Mouse (Mus musculus): ENCODE data around the gene Edaradd.
"Not testable (repeated sequence)": the region's sequence is repeated elsewhere in the genome, so short reads cannot be mapped to it uniquely, and the experiment has no call there.

The Edaradd gene

DNA sequence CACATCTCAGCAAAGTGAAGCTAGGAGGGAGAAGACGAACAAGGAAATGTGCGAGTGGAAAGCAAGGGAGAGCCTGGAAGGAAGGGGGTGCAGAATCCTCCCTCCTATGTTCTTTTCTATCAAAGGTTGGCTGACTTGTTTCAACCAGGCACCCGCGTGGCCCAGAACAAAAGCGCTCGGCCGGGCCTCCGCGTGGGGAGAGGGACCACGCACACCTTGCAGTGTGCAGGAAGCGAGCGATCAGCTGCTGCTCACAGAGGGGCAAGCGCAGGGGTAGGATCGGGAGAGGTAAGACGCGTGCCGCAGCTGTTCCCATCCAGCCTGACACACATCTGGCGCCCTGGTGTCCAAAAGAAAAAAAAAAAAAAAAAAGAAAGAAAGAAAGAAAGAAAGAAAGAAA lies 867 bp downstream of the Edaradd start:
- in situ Hi-C loops (cut with MboI, MseI): loop anchor here (5.0 kb wide), 1 partner anchor 42 kb away; no protein-coding TSS in a partner anchor

DNA sequence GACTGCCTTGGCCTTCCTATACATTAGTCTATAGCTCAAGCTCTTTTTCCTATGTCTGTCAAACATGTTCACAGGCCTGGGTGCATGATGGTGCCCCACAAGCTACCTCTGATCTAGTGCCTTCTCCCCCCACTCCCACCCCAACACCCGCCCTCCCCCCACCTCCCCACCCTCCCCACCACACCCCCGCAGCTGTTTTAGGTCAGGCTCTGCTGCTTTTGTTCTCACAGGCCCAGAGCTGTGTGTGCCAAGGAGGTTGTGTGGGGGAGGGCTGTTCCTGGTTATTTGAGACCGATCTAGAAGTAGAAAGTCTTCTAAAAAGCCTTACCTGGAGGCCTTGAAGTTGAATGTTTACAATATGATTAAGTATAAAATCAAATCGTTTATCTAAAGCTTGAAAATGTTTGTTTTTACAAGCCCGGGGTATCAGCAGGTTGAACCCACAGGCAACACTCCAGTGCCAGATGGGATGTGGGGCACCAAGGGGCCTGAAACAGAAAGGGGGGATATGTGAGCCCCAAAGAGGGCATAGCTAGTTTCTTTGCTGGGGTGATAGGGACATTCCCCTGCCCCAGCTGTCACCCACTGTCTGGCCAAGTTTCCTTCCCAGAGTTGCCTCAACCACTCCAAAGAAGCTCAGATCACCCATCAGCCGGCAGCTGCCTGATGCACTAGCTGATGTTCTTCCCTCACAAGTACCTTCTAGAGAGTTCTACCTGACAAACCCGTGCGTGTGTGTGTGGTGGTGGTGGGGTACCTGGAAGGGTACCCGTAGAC lies 8.9 kb downstream of the Edaradd start:
- in situ Hi-C loops (cut with MboI, MseI): no loop called here

DNA sequence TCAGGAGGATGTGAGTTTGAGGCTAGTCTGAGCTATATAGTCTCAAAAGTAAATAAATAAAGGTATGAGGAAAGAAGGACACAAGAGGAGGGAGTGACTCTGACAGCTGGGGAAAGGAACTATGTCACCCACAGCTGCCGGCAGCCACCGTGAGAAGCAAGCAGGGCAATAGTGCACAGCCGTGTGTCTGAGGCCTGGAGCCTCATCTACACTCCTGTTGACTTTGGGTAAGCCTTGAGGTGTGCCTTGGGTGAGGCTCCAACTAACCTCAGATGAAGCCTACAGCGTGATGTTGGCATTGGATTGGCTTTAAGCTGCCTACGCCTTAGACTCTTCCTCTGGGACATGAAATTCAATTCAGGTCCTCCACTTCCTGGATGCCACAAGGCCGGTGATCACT lies 10.2 kb downstream of the Edaradd start:
- in situ Hi-C loops (cut with MboI, MseI): no loop called here

GRCm38 (mm10) chr13:12507426-12507825 lies 12.8 kb downstream of the Edaradd start:
- in situ Hi-C loops (cut with MboI, MseI): no loop called here

DNA sequence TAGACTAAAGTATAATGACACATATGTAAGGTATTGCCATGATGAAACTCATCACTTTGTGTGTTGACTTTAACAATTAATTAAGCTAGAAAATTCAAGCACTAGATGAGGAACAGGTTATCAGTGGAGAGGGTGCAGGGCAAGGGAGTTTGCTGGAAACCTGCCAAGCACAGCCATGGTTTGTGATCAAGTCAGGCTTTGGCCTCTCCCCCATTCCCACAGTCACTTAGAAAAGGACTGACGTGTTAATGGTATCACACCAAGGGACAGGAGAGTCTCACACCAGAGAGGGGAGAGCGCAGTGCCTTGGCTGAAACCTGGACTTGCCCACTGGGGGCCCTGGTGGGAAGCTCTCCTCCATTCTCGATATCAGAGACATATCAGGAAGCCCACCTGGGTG lies 14.9 kb downstream of the Edaradd start:
- in situ Hi-C loops (cut with MboI, MseI): no loop called here

DNA sequence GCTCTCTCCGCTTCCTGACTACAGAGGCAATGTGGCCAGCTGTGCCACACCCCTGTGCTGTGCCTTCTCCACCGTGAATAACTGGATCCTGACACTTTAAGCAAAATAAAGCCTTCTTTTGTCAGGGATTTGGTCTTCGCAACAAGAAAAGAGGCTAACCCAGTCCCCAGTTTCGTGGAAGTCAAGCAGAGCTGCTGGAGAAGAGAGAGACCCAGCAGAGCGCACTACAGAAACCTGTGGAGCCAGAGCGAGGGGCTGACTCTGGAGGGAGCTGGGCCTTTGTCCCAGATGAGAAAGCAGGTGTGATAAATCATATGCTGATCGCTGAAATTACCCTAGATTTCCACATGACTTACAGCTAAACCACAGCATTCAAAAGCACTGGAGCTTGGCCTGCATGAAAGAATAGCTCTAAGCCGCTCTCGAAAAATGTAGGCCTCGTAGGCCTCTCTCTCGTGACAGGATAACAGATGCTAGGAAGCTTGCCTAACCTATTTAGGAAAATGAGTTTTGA lies 16.9 kb downstream of the Edaradd start:
- in situ Hi-C loops (cut with MboI, MseI): no loop called here

DNA sequence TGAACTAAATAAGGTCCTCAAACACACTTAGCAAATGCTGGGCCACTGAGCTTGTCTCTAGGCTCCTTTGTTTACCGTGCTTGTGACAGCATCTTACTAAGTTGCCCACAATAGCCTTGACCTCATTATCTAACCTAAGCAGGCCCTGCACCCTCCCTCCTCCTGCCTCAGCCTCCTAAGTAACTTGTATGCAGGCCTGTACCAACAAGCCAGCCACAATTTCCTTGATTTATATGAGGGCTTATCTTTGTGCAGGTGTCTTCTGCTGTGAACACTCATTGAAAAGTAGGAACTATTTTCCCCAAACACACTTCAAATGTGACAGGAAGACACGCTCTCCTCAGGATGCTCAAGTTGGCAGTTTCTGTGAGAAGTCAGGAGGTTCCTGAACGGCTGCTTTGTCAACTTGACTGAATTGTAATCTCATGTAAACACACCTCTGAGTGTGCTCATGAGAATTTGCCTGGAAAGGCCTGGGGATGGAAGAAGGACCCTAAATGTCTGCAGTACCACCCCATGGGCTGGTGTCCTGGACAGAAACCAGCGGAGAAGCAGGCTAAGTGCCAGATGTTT lies 17.5 kb downstream of the Edaradd start:
- in situ Hi-C loops (cut with MboI, MseI): no loop called here

DNA sequence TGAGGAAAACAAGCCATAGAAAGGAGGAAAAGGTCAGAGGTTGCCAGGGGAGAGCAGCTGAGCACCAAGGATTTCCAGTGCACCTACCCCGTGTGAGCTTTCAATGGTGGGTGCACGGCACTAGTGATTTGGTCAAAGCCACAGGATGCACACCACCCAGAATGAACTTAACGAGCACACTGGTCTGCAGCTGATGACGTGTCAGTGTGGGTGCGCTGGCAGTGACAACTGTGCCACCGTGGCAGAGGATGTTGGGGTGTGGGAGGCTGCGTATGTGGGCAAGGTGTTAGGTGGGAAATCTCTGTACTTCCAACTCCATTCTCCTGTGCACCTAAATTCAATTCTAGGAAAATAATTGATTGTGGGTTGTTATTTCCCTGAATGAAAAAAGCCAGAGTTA lies 21.1 kb downstream of the Edaradd start:
- in situ Hi-C loops (cut with MboI, MseI): loop anchor here (25.0 kb wide), 1 partner anchor 888 kb away; the partner anchor contains the start of gene Gpr137b

DNA sequence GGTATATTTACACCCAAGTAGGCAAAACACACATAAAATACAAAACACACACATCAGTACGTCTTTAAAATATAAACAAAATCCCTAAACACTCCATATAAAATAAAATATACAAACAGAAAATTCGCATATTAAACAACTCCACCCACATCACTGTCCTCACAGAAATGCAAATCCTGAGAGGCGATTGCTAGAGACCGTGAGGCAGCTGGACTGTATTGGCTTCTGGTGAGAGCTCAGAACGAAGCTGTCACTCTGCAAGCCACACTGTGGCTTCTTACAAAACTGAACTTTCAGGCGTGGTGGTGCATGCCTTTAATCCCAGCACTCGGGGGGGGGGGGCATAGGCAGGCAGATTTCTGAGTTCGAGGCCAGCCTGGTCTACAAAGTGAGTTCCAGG lies 22.4 kb downstream of the Edaradd start:
- in situ Hi-C loops (cut with MboI, MseI): loop anchor here (25.0 kb wide), 1 partner anchor 889 kb away; the partner anchor contains the start of gene Gpr137b

DNA sequence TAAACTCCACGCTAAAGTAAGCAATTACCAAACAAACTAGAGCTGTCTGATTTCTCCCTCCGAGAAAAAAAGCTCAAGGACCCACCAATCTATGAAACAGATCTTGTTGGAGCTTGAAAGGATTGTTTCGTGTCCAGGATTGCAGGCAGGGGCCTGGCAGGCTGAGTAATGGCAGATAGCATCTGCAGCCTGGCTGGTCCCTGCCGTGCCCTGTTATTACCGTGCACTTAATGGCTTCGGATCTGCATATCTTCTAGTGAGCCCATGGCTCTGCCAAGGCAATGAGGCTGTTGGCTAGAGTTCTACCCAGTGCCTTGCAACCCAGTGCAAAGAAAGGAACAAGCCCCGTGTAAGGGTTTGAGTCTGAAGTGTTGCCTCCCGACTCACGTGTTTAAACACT lies 25.5 kb downstream of the Edaradd start:
- in situ Hi-C loops (cut with MboI, MseI): loop anchor here (25.0 kb wide), 1 partner anchor 893 kb away; the partner anchor contains the start of gene Gpr137b

DNA sequence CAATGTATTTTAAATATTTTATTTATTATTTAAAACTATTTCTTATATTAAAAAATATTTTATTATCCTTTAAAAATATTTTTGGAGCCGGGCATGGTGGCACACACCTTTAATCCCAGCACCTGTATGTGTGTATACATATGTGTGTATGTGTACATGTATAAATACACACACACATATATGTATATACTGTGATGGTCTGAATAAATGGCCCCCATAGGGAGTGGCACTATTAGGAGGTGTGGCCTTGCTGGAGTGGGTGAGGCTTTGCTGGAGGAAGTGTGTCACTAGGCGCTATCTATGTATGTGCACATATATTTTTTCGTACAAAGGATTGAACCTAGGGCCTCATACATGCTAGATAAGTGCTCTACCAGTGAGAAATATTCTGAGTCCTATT lies 27.7 kb downstream of the Edaradd start:
- in situ Hi-C loops (cut with MboI, MseI): loop anchor here (25.0 kb wide), 1 partner anchor 895 kb away; the partner anchor contains the start of gene Gpr137b

- in situ Hi-C loops (cut with MboI, MseI): loop anchor here (25.0 kb wide), 1 partner anchor 902 kb away; the partner anchor contains the start of gene Gpr137b
Measured at GRCm38 (mm10) chr13:12485640-12486039, 34.6 kb downstream of the Edaradd start.

GRCm38 (mm10) chr13:12485197-12485596 lies 35.0 kb downstream of the Edaradd start:
- in situ Hi-C loops (cut with MboI, MseI): loop anchor here (25.0 kb wide), 1 partner anchor 902 kb away; the partner anchor contains the start of gene Gpr137b

- in situ Hi-C loops (cut with MboI, MseI): loop anchor here (5.0 to 25.0 kb wide), 4 partner anchors 37 to 907 kb away; partner anchors contain the start of gene Gpr137b
Measured at GRCm38 (mm10) chr13:12479802-12480201, 40.4 kb downstream of the Edaradd start.

DNA sequence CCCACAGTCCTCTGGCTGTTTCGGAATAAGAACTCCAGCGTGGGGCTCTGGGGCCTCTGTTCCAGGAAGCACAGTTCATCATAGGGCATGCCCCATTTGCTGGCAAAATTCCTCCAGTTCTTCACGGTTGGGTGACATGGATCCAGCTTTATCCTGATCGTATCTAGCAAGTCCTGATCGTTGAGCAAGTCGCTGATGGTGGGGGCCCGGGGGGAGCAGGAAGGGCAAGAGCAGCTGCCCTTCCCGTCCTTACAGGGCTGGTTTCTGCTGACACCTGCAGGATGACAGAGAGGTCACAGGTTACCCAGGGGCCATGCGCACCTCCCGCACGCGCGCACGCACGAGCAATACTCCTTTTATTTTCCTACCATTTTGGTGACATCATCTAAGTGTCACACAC lies 41.9 kb downstream of the Edaradd start:
- in situ Hi-C loops (cut with MboI, MseI): loop anchor here (5.0 to 25.0 kb wide), 4 partner anchors 39 to 909 kb away; partner anchors contain the start of gene Gpr137b

DNA sequence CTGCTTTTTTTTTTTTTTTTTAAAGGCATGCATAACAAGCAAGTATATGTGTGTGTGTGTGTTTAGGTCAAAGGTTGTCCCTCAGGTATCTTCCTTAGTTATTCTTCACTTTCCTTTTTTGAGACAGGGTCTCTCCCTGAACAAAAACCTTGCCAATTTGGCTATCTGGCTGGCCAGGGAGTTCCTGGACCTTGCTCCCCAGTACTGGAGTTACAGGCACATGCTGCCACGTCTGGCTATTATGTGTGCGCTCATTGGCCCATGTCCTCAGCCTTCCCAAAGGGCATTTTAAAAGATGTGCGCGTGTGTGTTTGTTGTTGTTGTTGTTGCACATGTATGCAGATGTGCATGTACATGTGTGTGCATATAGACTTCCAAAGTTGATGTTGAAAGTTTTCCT lies 43.4 kb downstream of the Edaradd start:
- in situ Hi-C loops (cut with MboI, MseI): loop anchor here (5.0 to 25.0 kb wide), 4 partner anchors 40 to 910 kb away; partner anchors contain the start of gene Gpr137b

GRCm38 (mm10) chr13:12475239-12475638 lies 45.0 kb downstream of the Edaradd start:
- in situ Hi-C loops (cut with MboI, MseI): loop anchor here (5.0 to 25.0 kb wide), 4 partner anchors 42 to 912 kb away; partner anchors contain the start of gene Gpr137b

GRCm38 (mm10) chr13:12473724-12474378 lies 46.4 kb downstream of the Edaradd start:
- in situ Hi-C loops (cut with MboI, MseI): loop anchor here (10.0 kb wide), 1 partner anchor 201 kb away; no protein-coding TSS in a partner anchor

- in situ Hi-C loops (cut with MboI, MseI): no loop called here
Measured at GRCm38 (mm10) chr13:12468488-12468887, 51.8 kb downstream of the Edaradd start.

- in situ Hi-C loops (cut with MboI, MseI): no loop called here
Measured at GRCm38 (mm10) chr13:12464844-12465243, 55.4 kb downstream of the Edaradd start, which contains the start of gene Lgals8. TSS of gene Lgals8 (minus strand) at chr13:12464944.

DNA sequence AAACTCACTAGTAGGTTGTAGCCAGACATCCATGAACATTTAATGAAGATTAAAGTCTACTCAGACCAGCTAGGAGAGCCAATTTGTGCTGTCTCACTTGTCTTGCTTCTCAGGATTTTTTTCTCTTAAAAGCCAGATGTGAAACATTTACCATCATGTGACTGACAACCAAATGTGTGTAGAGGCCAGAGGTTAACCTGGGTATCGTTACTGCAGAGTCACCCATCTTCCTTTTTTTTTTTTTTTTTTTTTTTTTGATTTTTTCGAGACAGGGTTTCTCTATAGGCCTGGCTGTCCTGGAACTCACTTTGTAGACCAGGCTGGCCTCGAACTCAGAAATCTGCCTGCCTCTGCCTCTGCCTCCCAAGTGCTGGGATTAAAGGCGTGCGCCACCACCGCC lies 56.1 kb downstream of the Edaradd start:
- in situ Hi-C loops (cut with MboI, MseI): not testable (repeated sequence)
